Mouse (Mus musculus) G1E (cell line): ENCODE measurements at regions not wholly inside any gene's neighbourhood (a gene's known extent, or its start where the extent isn't known, plus 50 kb on each side); places are given as distances from the start of the nearest gene placed in this dataset.

ENCODE experiments used
- CTCF ChIP-seq: IDR thresholded peaks from 2 replicates; pipeline ENCODE4 v1.5.1; 2012; ENCODE audit warnings: low read depth, low read length, inconsistent platforms, mixed read lengths
- GATA1 ChIP-seq: IDR thresholded peaks from 2 replicates; pipeline ENCODE4 v1.6.1; 2012; ENCODE audit warnings: borderline replicate concordance, low read length, inconsistent platforms, mixed read lengths
- GATA2 ChIP-seq: IDR thresholded peaks from 2 replicates; pipeline ENCODE4 v1.6.1; 2012; ENCODE audit warnings: low read depth, low read length, inconsistent platforms, borderline replicate concordance
- TAL1 ChIP-seq: conservative IDR thresholded peaks from 2 replicates; pipeline ENCODE4 v1.6.1; 2012; ENCODE audit warnings: low read depth, low read length, inconsistent platforms, mixed read lengths

GRCm38 (mm10) chr14:97570274-97570673 is 599.3 kb downstream of the Dach1 start:
- TF ChIP-seq CTCF (no peak), GATA1 (no peak), GATA2 (no peak), TAL1 (no peak)
